Mouse (Mus musculus): ENCODE results near the gene Med12l. TPM values are rescaled to one million over a fixed set of nuclear protein-coding genes. Genes with fewer than 3 reads are reported as not detected.

Gene Med12l
- polyA plus RNA-seq, 1 experiment from 2014 or later: 3.5 TPM

GRCm38 (mm10) chr3:59182129-59182528 is 176.5 kb downstream of the Med12l start:
- H3K27me3 ChIP-seq: no peaks in the 10 kb centered on the region
- H3K36me3 ChIP-seq (ENCODE audit: poor library complexity, severe bottlenecking): no peaks in the 10 kb centered on the region
- ATAC-seq: no peak
- no peak overlapping the region for H3K4me3 ChIP-seq
- H3K4me1 ChIP-seq: peaks cover 7% of the 10 kb centered on the region
- H3K4me2 ChIP-seq: no peak overlapping the region
- no peaks in the 10 kb centered on the region for H3K9me3 ChIP-seq (replicated peaks)
- no peak overlapping the region for H3K9ac ChIP-seq
- no peak overlapping the region for H3K27ac ChIP-seq

DNA sequence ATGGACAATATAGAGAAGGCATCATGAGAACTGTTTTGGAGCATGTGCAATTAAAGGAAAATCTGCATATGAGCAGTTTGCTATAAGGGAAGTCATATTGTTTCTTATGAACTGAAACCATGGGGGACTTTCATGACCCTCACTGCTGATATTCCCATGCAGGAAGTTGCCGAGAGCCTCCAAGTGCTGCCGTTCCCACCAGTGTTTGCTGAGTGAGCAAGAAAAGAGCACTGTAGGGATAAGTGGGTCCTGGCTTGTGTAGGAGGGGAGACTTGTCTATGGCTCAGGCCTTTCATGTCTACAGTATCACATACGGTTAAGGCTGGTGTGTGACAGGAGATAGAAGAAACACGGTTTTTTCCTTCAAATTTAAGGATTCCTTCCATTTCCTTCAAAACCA is 180.0 kb downstream of the Med12l start:
- WGBS: 89% methylated on average over 4 of the region's 4 CpGs
- no peaks in the 10 kb centered on the region for H3K9me3 ChIP-seq (replicated peaks)
- no peak overlapping the region for H3K27ac ChIP-seq
- no peak overlapping the region for H3K9ac ChIP-seq
- H3K4me3 ChIP-seq: no peak overlapping the region
- no peaks in the 10 kb centered on the region for H3K27me3 ChIP-seq
- peaks cover 7% of the 10 kb centered on the region for H3K4me1 ChIP-seq
- H3K36me3 ChIP-seq (ENCODE audit: poor library complexity, severe bottlenecking): no peaks in the 10 kb centered on the region
- no peak for ATAC-seq
- no peak overlapping the region for H3K4me2 ChIP-seq

DNA sequence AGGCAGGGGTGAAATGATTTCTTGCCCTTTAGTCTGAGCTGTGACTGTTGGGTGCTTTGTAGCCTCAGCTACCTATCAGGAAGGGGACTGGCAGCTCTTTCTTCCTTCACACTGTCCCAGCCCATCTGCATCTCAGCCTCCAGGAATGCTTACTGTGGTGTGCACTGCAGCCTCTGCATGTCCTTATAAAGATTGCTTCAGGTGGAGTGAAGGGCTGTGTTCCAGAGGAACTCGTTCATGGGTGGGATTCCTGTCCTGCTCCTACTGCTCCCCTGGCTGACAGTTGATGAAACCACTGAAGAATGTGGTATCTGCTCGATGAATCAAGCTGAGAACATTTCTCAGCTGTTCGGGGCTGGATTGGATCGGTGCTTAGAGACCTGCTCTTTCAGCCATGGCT is 181.7 kb downstream of the Med12l start:
- Histone ChIP-seq H3K4me2 (no peak overlapping the region), H3K9me3 (replicated peaks) (no peaks in the 10 kb centered on the region), H3K27ac (no peak overlapping the region), H3K36me3 (ENCODE audit: poor library complexity, severe bottlenecking) (no peaks in the 10 kb centered on the region), H3K4me3 (no peak overlapping the region), H3K4me1 (peaks cover under 1% of the 10 kb centered on the region; the same call in 1 of the 2 replicates), H3K27me3 (no peaks in the 10 kb centered on the region), H3K9ac (no peak overlapping the region)
- 93% methylated on average over 4 of the region's 4 CpGs for WGBS
- no peak for ATAC-seq

DNA sequence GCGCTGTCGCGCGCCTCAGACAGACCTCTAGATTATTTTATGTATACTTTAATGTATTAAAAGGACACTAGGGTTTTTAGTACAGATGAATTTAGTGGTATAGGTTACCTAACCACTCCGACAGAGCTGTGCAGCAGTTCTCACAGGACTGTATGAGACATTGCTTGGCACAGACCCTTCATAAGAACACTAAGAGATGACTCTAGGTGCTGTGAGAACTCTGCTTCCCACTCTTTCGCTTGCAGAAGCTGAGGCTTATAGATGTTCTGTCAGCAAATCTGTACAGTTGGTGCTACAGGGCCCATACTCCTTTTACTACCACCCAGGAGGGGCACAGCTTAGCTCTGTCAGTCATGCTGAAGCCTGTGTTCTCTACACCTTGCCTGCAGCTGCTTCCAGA is 186.0 kb downstream of the Med12l start:
- WGBS: 97% methylated on average over 6 of the region's 6 CpGs
- H3K36me3 ChIP-seq (ENCODE audit: poor library complexity, severe bottlenecking): no peaks in the 10 kb centered on the region
- no peak overlapping the region for H3K4me2 ChIP-seq
- no peak overlapping the region for H3K4me3 ChIP-seq
- no peaks in the 10 kb centered on the region for H3K9me3 ChIP-seq (replicated peaks)
- H3K9ac ChIP-seq: no peak overlapping the region
- no peaks in the 10 kb centered on the region for H3K4me1 ChIP-seq
- H3K27me3 ChIP-seq: no peaks in the 10 kb centered on the region
- H3K27ac ChIP-seq: no peak overlapping the region
- no peak for ATAC-seq

DNA sequence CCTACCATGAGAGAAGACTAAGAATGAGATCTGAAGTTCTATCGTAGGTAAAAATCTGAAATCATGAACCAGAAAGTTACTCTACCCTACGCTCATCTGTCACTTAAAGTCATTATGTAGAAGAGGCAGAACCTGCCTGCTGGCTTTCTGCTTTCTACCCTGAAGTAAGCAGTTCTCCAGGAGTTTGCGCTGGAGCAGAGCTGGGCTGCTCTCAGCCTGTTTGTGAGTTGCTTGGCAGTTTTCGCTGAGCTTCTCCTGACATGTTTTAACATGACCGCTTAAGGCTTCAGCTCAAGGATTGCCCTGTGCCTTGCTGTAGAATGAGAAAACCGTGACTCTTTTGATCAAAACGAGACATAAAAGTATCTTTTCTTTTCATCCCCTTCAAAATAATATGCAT is 188.5 kb downstream of the Med12l start:
- H3K4me1 ChIP-seq: no peaks in the 10 kb centered on the region
- no peaks in the 10 kb centered on the region for H3K27me3 ChIP-seq
- no peak overlapping the region for H3K9ac ChIP-seq
- 89% methylated on average over 7 of the region's 7 CpGs for WGBS
- H3K4me2 ChIP-seq: no peak overlapping the region
- no peaks in the 10 kb centered on the region for H3K9me3 ChIP-seq (replicated peaks)
- no peak overlapping the region for H3K27ac ChIP-seq
- H3K4me3 ChIP-seq: no peak overlapping the region
- ATAC-seq: no peak
- H3K36me3 ChIP-seq (ENCODE audit: poor library complexity, severe bottlenecking): no peaks in the 10 kb centered on the region

DNA sequence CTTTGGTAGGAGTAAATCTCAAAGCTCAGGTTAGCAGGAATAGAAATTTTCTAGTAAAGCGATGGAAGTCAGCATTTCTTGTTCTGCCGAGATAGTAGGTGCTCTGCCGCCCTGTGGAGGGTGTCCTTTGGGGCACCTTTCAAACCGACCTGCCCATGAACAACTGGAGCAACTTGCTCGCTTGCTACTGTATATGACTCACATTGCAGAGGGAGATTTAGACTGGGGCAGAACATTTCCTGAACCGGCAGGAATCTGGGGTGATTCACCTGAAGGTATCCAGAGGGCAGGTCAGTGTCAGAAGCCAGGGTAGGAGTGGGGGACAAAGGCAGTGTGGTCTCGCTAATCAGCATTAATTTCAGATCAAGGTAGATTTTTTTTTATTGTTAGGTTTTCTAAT is 189.3 kb downstream of the Med12l start, which contains the start of gene Gpr87:
TSS of gene Gpr87 (minus strand) at position 167 of the 400 bp plus-strand sequence.
- no peak for ATAC-seq
- Histone ChIP-seq H3K4me3 (no peak within 1 kb of the TSS), H3K36me3 (ENCODE audit: poor library complexity, severe bottlenecking) (no peaks in the 10 kb centered on the region), H3K27me3 (no peaks in the 10 kb centered on the region), H3K9me3 (replicated peaks) (no peaks in the 10 kb centered on the region), H3K27ac (no peak within 1 kb of the TSS), H3K4me2 (no peak within 1 kb of the TSS), H3K4me1 (no peaks in the 10 kb centered on the region), H3K9ac (no peak within 1 kb of the TSS)
- WGBS: 91% methylated on average over 7 of the region's 7 CpGs

GRCm38 (mm10) chr3:59197329-59197948 is 191.8 kb downstream of the Med12l start:
- H3K4me1 ChIP-seq: no peaks in the 10 kb centered on the region
- no peaks in the 10 kb centered on the region for H3K9me3 ChIP-seq (replicated peaks)
- no peaks in the 10 kb centered on the region for H3K36me3 ChIP-seq (ENCODE audit: poor library complexity, severe bottlenecking)
- no peak for ATAC-seq
- H3K4me3 ChIP-seq: no peak overlapping the region
- WGBS: 78% methylated on average over 4 of the region's 4 CpGs
- H3K9ac ChIP-seq: no peak overlapping the region
- no peaks in the 10 kb centered on the region for H3K27me3 ChIP-seq
- H3K4me2 ChIP-seq: no peak overlapping the region
- no peak overlapping the region for H3K27ac ChIP-seq

- no peak overlapping the region for H3K4me2 ChIP-seq
- H3K9ac ChIP-seq: no peak overlapping the region
- no peak for ATAC-seq
- no peaks in the 10 kb centered on the region for H3K36me3 ChIP-seq (ENCODE audit: poor library complexity, severe bottlenecking)
- 84% methylated on average over 8 of the region's 8 CpGs for WGBS
- H3K27me3 ChIP-seq: no peaks in the 10 kb centered on the region
- no peak overlapping the region for H3K4me3 ChIP-seq
- H3K4me1 ChIP-seq: no peaks in the 10 kb centered on the region
- H3K27ac ChIP-seq: no peak overlapping the region
- H3K9me3 ChIP-seq (replicated peaks): no peaks in the 10 kb centered on the region
Observed at GRCm38 (mm10) chr3:59203802-59204520, 198.3 kb downstream of the Med12l start.

DNA sequence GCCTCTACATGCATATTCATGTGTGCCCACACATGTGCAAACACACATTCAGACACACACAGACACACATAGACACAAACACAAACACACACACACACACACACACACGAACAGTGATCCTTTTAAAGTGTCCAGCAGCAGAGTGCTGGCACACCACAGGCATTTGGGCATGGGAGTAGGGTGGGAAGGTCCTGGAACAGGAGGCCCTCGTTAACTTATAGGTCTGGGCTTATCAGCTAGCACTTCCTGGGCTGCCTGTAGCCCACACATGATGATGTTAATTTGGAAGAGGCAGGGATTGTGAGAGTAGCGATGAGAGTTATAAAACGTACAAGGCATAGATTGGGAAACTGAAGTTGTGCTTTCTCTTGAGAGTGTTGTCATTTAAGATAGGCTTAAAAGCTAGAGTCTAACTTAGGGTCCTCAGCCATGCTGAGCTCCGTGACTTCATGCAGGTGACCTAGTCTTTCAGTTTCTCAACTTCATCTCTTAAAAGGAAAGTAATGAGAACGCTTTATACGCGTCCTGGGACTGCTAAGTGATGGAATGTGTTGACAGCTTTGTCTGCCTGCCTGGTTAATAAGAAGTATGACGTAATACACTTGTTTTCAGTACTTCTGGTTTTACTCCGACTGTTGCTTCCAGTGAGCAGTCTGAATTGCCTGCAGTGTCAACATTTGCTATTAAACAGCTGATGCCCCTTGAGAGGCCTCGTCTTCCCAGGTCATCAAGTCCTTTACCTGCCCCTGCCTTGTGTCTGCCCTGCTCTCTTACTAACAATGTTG is 199.3 kb downstream of the Med12l start:
- 64% methylated on average over 11 of the region's 11 CpGs for WGBS
- H3K9me3 ChIP-seq (replicated peaks): no peaks in the 10 kb centered on the region
- ATAC-seq: no peak
- H3K36me3 ChIP-seq (ENCODE audit: poor library complexity, severe bottlenecking): no peaks in the 10 kb centered on the region
- H3K4me2 ChIP-seq: no peak overlapping the region
- H3K4me1 ChIP-seq: no peaks in the 10 kb centered on the region
- no peaks in the 10 kb centered on the region for H3K27me3 ChIP-seq
- no peak overlapping the region for H3K27ac ChIP-seq
- H3K9ac ChIP-seq: no peak overlapping the region
- no peak overlapping the region for H3K4me3 ChIP-seq

DNA sequence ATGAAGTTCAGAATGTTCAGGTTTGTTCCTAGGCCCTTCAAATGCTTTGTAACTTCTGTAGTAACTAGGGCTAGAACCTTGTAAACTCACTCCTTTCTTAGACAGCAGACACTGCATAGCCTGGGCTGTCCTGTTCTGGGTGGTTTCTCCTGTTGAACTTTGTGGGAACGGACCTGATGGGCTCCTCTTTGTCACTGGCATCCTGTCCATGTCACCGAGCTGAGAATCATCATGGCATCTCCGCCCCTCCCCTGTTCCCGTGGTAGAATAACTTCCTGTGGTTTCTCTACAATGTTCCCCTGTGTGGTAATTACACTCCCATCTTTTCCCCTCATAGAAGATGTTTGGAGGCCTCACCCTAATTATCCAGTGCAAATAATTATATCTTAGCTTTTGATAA is 200.3 kb downstream of the Med12l start:
- no peak overlapping the region for H3K27ac ChIP-seq
- H3K9ac ChIP-seq: no peak overlapping the region
- H3K4me3 ChIP-seq: no peak overlapping the region
- no peaks in the 10 kb centered on the region for H3K4me1 ChIP-seq
- no peak for ATAC-seq
- 68% methylated on average over 4 of the region's 4 CpGs for WGBS
- H3K36me3 ChIP-seq (ENCODE audit: poor library complexity, severe bottlenecking): no peaks in the 10 kb centered on the region
- H3K27me3 ChIP-seq: no peaks in the 10 kb centered on the region
- no peaks in the 10 kb centered on the region for H3K9me3 ChIP-seq (replicated peaks)
- no peak overlapping the region for H3K4me2 ChIP-seq

DNA sequence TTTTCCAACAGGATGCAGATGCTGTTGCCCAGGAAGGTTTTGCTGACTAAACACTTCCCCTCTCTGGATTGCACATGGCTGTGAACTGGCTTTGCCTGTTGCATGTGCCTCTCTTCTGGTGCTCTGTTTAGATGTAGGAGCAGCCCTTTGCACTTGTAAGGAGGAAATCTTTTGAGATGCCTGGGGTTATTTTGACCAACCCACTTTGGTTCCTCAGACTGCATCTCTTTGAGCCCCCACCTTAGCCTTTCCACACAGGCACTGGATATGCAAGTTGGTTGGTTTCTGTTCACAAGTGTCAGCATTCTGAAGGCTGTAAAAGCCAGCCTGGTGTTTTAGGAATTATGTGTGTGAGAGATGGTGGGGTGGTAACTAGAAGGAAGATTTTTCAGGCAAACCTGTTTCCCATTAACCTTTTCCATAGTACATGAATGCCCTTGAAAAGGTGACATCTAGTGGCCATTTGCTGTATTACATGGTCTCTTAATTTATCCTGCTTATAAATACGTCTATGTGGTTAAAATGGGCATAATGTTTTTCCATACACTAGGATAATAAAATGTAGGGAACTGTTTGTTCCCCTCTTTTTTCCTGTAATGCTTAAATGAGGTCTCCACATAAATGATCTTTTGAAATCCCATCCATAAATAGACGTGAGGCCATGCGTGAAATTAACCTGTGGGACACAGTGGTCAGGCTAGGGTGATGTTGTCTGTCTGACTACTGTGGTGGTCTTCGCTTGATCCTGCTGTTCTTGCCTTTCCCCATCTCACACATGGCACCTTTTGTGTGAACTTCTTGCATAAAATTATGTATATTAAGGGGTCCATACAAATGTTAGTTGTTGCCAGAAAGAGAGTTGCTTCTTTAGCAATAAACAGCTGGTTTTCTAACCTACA is 203.3 kb downstream of the Med12l start:
- H3K9ac ChIP-seq: no peak overlapping the region
- WGBS: 67% methylated on average over 4 of the region's 4 CpGs
- no peak overlapping the region for H3K27ac ChIP-seq
- no peak overlapping the region for H3K4me2 ChIP-seq
- H3K9me3 ChIP-seq (replicated peaks): no peaks in the 10 kb centered on the region
- no peaks in the 10 kb centered on the region for H3K27me3 ChIP-seq
- H3K4me1 ChIP-seq: no peaks in the 10 kb centered on the region
- H3K36me3 ChIP-seq (ENCODE audit: poor library complexity, severe bottlenecking): no peaks in the 10 kb centered on the region
- ATAC-seq: peak; percentile 78
- H3K4me3 ChIP-seq: no peak overlapping the region
